Mouse (Mus musculus) gastrocnemius, postnatal 14 days (tissue): ENCODE data around the gene Fcgrt. TPM values are rescaled to one million over a fixed set of nuclear protein-coding genes. Genes with fewer than 3 reads are reported as not detected.
A peak's percentile ranks its signal among the peaks of the same experiment; 100 is the strongest.
"Not testable (repeated sequence)": the region's sequence is repeated elsewhere in the genome, so short reads cannot be mapped to it uniquely, and the experiment has no call there.

Experiments used
- DNase-seq: peaks from one replicate; pipeline ENCODE4 v3.0.0; 2021; ENCODE audit warnings: mixed read lengths
- intact Hi-C: fragments of 180-260 bp; cut with DNase I; formaldehyde crosslinking; loops from one replicate; pipeline ENCODE4 v1.15.1; 2025; ENCODE audit warnings: low total_unique reads
- long read RNA-seq, 2 experiments: library from polyadenylated mRNA; stranded (forward); transcript quantifications; one replicate each; pipeline ENCODE4 v2.0.0; 2021
- total RNA-seq, 2 experiments: library from RNA; stranded (reverse); gene quantifications; 2 replicates each; pipeline ENCODE4 v1.2.3; 2021

Gene Fcgrt
- 10 to 100 TPM; 62.5 to 64.4 TPM for total RNA-seq
- long read RNA-seq, experiment 1, transcript Fcgrt-203 (7 exons, 1,602 nt), result minor isoform, 13 of 86 reads
- long read RNA-seq, experiment 1, transcript Fcgrt-201 (7 exons, 1,770 nt), result major isoform, 65 of 86 reads
- long read RNA-seq, experiment 1, partial matches to known transcripts, result 4 of 86 reads
- long read RNA-seq, experiment 1, other reads (novel, unspliced or antisense), result 2 of 86 reads
- long read RNA-seq, experiment 2, transcript Fcgrt-203 (7 exons, 1,602 nt), result minor isoform, 21 of 86 reads
- long read RNA-seq, experiment 2, transcript Fcgrt-201 (7 exons, 1,770 nt), result major isoform, 50 of 86 reads
- long read RNA-seq, experiment 2, partial matches to known transcripts, result 7 of 86 reads
- long read RNA-seq, experiment 2, other reads (novel, unspliced or antisense), result 5 of 86 reads

DNA sequence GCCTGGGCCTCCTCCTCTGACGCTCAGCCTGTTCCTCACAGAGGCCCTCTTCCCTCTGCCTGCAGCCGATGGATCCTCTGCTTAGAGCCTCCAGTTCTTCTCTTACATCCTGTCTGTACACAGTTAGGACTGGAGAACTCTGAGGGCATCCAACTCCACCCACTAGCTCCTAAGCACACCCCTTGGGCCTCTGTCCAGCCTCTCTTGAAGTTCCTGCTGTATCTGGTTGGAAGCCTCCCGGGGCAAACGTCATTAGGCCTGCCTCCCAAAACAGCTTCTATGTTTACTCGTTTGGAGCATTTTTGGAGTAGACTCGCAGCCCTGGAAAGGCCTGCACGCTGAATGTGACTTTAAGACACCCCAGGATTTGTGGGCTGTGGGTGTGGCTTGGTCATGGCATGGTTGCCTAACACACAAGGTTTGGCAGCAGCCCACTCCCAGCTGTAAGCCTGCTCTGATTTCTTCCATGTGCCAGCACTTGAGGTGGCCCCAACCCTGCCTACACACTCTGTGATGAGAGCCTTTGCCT lies at the start of gene Fcgrt:
Gene Fcgrt, minus strand, starts transcription at position 200 of the 529 bp plus-strand sequence.
- intact Hi-C loops, result no loop called here

GRCm38 (mm10) chr7:45153052-45153451 lies 49.4 kb upstream of the Fcgrt start:
- DNase-seq, intact Hi-C loops: not testable (repeated sequence)

More for the DNA sequence above, at the start of gene Fcgrt:
- DNase-seq, result peak; percentile 96

GRCm38 (mm10) chr7:45151303-45151702 lies 47.7 kb upstream of the Fcgrt start:
- peak; percentile 52 for DNase-seq
- intact Hi-C loops, result no loop called here

GRCm38 (mm10) chr7:45150321-45150720 lies 46.7 kb upstream of the Fcgrt start:
- no peak for DNase-seq
- intact Hi-C loops, result no loop called here

GRCm38 (mm10) chr7:45149545-45149944 lies 45.9 kb upstream of the Fcgrt start:
- peak; percentile 36 for DNase-seq
- intact Hi-C loops, result no loop called here

- no peak for DNase-seq
Measured at GRCm38 (mm10) chr7:45148534-45149098, 45.0 kb upstream of the Fcgrt start.

GRCm38 (mm10) chr7:45147899-45148298 lies 44.2 kb upstream of the Fcgrt start:
- intact Hi-C loops, result no loop called here

More at GRCm38 (mm10) chr7:45148534-45149098, 45.0 kb upstream of the Fcgrt start:
- intact Hi-C loops, result no loop called here

DNA sequence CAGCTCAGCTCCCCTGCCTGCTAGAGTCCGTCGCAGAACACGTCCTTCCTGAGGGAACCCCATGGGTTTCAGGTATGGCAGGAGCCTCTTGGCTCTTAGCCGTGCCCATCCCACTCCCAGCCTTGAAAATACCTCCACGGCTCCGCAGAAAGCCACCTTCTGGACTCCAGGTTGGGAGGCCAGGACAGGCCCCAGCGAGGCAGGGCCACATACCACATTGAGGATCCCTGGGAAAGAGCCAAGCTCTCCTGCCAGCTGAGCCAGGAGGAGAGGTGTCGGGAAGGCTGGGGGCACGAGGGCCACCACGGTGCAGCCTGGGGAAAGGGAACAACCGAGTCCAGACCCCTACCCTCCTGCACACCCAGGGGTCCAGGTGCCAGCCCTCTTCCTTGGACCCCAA lies 43.6 kb upstream of the Fcgrt start:
- no peak for DNase-seq
- intact Hi-C loops, result no loop called here

More at GRCm38 (mm10) chr7:45147899-45148298, 44.2 kb upstream of the Fcgrt start:
- DNase-seq, result no peak

DNA sequence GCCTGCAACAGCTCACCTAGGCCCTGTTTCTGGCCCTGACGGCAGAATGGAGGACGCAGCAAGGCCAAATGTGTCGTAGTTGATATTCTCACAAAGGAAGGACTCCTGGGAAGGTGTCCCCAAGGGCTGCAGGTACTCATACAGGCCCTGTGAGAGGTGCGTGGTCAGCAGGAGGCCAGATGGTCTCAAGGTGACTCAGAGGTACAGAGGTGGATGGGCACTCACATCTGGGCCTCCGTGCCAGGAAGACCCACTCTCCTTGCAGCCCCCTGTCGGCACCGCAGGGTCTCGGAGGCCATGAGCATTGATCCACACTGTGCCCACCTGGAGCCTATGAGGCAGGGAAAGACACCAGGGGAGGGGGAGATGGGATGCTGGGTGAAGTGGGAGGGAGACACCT lies 41.8 kb upstream of the Fcgrt start:
- no peak for DNase-seq
- intact Hi-C loops, result no loop called here

DNA sequence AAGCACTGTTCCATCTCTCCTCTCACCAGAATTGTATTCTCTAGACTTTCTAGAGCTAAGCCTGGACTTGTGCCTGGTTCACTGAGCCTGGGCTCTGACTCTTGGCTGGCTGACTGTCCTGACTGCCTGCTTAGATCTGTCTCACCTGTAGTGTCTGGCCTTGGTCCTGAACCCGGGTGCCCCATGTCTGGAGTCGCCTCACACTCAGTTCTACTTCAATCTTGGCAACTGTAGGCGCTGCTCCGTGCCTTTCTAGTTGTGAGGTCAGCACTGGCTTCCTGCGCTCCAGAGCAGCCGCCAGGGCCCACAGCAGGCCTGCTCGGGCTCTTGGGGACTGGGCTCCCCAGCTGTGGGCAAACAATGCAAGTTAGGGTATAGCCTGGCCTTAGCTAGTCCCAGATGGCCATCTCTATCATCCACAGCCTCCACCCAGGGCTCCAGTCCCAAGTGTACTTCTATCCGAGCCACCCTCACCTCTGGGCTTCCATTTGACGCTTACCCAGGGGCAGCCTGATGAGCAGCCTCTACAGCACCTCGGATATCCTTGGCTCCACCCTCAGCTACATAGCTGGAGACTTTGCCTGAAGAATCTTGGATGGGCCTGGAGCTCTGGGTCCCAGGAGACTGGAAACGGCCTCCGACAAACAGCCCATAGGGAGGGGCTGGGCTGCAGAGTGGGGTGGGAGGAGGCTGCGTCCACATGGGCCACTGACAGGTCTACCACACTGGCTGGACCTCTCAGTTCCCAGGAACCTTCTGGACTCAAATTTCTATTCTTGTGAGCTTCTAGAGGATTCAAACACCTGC lies 40.9 kb upstream of the Fcgrt start:
- intact Hi-C loops, result no loop called here
- no peak for DNase-seq

GRCm38 (mm10) chr7:45141914-45142313 lies 38.3 kb upstream of the Fcgrt start:
- intact Hi-C loops, result no loop called here
- no peak for DNase-seq

DNA sequence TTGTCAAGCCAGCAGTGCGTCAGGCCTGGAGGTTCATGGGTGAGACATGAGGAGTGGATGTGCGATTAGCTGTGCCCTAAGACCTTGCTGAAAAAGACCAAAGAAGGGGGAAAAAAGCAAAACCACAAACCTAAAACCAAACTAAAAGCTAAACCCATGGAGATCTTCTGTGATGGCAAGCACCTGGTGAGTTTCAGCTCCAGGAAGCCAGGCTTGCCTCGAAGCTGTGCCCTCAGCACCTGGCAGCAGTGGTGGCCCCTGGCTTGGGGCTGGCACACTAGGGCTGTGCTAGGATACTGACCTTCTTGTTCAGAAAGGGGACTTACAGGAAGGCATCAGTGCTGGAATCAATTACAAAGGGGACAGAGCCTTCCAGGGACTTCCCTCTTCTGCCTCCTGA lies 37.7 kb upstream of the Fcgrt start:
- intact Hi-C loops, result no loop called here
- no peak for DNase-seq

DNA sequence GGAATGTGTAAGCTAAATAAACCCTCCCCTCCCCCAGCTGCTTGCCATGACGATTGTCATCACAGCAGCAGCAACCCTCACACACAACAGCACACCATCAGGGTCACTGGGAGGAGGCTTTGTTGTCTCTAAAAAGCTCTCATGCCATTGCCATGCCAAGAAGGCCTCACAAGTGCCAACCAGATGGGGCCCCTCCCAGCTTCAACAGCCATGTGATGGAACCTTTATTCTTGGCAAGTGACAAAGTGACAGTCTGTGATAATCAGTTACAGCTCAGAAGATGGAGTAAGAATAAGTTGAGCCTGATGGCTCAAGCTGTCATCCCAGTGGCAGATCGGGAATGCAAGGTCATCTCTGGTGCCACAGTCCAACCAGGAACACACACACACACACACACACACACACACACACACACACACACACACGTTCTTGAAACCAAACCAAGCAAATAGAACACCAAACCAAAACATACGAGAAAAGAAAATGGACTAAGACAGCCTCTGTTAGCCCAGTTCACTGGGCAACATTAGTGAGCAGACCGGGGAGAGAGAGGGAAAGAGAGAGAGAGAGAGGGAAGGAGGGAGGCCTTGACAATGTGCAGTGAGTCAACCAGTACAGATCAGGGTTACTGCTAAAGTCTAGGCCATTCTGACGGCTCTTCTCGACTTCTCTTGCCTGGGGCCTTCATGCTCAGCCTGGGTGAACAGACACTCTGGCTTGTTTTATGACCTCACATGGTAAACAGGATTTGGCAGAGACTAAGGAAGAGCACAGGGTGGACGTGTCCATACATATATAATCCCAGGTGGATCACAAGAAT lies 36.5 kb upstream of the Fcgrt start:
- no peak for DNase-seq
- intact Hi-C loops, result no loop called here

DNA sequence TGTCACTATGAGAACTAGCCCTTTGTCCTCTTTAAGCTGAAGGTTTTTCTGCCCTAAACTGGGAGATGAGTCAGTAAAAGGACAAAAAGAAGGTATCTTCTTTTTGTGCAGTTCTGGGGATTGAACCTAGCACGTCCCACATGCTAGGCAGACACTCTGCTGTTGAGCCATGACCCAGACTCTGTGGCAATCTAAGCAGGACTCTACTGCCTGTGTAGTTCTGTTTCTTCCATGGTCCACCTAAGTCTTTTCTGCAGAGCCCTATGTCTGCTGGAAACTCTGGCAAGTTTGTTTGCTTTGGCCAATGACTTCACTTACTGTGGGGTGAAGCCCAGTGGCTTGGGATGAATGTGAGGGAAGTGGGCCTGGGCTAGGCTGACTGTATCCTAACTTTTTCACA lies 34.8 kb upstream of the Fcgrt start:
- intact Hi-C loops, result no loop called here
- DNase-seq, result no peak

DNA sequence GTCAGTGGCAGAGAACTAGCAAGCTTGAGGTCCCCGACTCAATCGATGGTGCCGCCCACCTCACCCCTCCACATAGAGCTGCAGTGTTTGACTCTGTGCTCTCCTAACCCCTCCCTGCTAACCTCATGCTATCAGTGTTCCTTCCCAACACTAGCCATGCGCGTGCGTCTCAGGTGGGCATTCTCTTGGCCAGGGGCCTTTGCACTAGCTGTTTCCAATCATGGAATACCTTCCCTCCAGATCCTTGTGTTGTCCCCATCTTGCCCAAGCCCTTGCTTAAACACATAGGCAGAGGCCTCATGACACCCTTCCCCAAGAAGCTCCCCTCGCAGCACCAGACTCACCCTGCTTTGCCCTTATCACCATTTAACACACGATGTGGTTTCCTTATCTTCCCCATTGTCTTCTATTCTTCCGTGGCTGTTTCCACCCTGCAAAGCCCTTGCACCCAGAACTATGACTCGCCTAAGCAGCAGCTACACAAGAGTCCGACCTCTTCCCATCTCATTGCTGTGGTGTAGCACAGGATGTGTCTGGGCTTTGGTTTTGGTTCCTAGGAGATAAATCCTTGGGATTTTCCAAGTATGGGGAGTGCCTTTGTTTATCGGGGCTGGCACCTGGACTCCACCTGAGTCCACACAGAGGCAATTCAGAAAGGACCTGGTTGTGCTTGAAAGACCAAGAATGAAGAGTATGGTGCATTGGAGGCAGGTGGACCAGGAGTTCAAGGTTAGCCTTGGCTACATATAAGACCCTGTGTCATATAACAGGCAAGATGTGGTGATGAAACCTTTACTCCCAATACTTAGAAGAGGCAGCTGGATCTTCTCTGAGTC lies 33.7 kb upstream of the Fcgrt start:
- DNase-seq, result no peak
- intact Hi-C loops, result loop anchor here (2.0 kb wide), 1 partner anchor 59 kb away; no protein-coding TSS in a partner anchor

GRCm38 (mm10) chr7:45135993-45136567 lies 32.4 kb upstream of the Fcgrt start, which contains the start of the genes Gm45713 and Flt3l:
Gene Gm45713, minus strand, starts transcription at chr7:45136231.
Gene Flt3l, minus strand, starts transcription at chr7:45136432.
- intact Hi-C loops, result loop anchor here (2.0 kb wide), 1 partner anchor 57 kb away; no protein-coding TSS in a partner anchor
- peak; percentile 92 for DNase-seq

DNA sequence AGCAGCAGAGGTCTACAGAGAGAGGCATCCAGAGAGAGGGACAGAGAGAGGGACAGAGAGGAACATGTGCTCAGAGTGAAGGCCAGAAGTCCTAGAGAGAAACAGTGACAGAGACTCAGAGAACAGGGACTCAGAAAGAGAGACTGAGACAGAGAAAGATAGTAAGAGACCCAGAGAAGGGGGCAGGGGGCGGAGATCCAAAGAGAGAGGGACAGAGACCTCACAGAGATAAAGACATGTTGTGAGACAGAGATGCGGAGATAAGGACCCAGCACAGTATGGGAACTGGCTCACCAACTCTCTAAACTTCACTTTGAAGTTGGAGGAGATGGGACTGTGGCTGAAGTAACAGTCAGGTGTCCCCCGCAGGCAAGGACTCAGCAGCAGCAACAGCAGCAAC lies 31.7 kb upstream of the Fcgrt start:
- intact Hi-C loops, result no loop called here
- DNase-seq, result no peak

- DNase-seq, result no peak
- intact Hi-C loops, result no loop called here
Measured at GRCm38 (mm10) chr7:45134544-45135026, 30.9 kb upstream of the Fcgrt start.
